Mouse (Mus musculus) CD8-positive naive resting alpha-beta T cell, adult 2 months (primary cell): ENCODE results near the gene Kti12.

ENCODE experiments used
- DNase-seq, 2 experiments: peaks; one replicate each; pipeline ENCODE4 v3.0.0; 2022; ENCODE audit warnings: low read depth in 2 of 2, low spot score in 2 of 2

Gene Kti12

GRCm38 (mm10) chr4:108869730-108870374 lies 22.3 kb downstream of the Kti12 start:
- peak; percentile 59 to 71 for DNase-seq

GRCm38 (mm10) chr4:108873746-108874145 lies 26.2 kb downstream of the Kti12 start:
- no peak for DNase-seq

GRCm38 (mm10) chr4:108877901-108878300 lies 30.3 kb downstream of the Kti12 start:
- no peak for DNase-seq

- peak in 1 of 2 experiments; percentile 28 for DNase-seq
These were observed 31.6 kb downstream of the Kti12 start, which contains the start of gene Rab3b for GRCm38 (mm10) chr4:108878963-108879822. TSS of gene Rab3b (plus strand) at chr4:108879063.

GRCm38 (mm10) chr4:108883815-108884214 lies 36.2 kb downstream of the Kti12 start:
- DNase-seq: no peak

- DNase-seq: no peak
These were observed 39.9 kb downstream of the Kti12 start for GRCm38 (mm10) chr4:108887456-108887855.

- DNase-seq: no peak
These were observed 43.3 kb downstream of the Kti12 start for GRCm38 (mm10) chr4:108890876-108891275.
